Mouse (Mus musculus): ENCODE data around the gene Glrx5. TPM values are rescaled to one million over a fixed set of nuclear protein-coding genes. Genes with fewer than 3 reads are reported as not detected.

Gene Glrx5
- polyA plus RNA-seq, 1 experiment from 2014 or later, result 150 TPM

GRCm38 (mm10) chr12:105073708-105074107, 41.2 kb downstream of the Glrx5 start:
- Histone ChIP-seq H3K9me3 (replicated peaks; ENCODE audit: control insufficient read depth, low read length) (no peaks in the 10 kb centered on the region), H3K27me3 (ENCODE audit: control insufficient read depth, insufficient read depth, low read length) (no peaks in the 10 kb centered on the region), H3K9ac (ENCODE audit: low read length) (no peak overlapping the region), H3K4me3 (replicated peaks; ENCODE audit: low read length) (no peak overlapping the region), H3K4me1 (ENCODE audit: control insufficient read depth, insufficient read depth, low read length) (peaks cover 4% of the 10 kb centered on the region; the same call in 1 of the 2 replicates), H3K27ac (ENCODE audit: low read length) (no peak overlapping the region), H3K36me3 (ENCODE audit: control insufficient read depth, insufficient read depth, low read length) (no peaks in the 10 kb centered on the region), H3K4me2 (ENCODE audit: low read depth, low read length) (no peak overlapping the region)
- no peak for ATAC-seq (ENCODE audit: insufficient read depth, low FRiP score)
- WGBS, result 31% methylated on average over 9 of the region's 9 CpGs

- H3K9ac ChIP-seq (ENCODE audit: low read length), result no peak overlapping the region
- H3K4me1 ChIP-seq (ENCODE audit: control insufficient read depth, insufficient read depth, low read length), result peaks cover 4% of the 10 kb centered on the region; the same call in 1 of the 2 replicates
- H3K27ac ChIP-seq (ENCODE audit: low read length), result no peak overlapping the region
- 40% methylated on average over 7 of the region's 7 CpGs for WGBS
- H3K36me3 ChIP-seq (ENCODE audit: control insufficient read depth, insufficient read depth, low read length), result no peaks in the 10 kb centered on the region
- ATAC-seq (ENCODE audit: insufficient read depth, low FRiP score), result no peak
- H3K4me3 ChIP-seq (replicated peaks; ENCODE audit: low read length), result no peak overlapping the region
- no peaks in the 10 kb centered on the region for H3K27me3 ChIP-seq (ENCODE audit: control insufficient read depth, insufficient read depth, low read length)
- H3K9me3 ChIP-seq (replicated peaks; ENCODE audit: control insufficient read depth, low read length), result no peaks in the 10 kb centered on the region
- no peak overlapping the region for H3K4me2 ChIP-seq (ENCODE audit: low read depth, low read length)
These were observed 43.0 kb downstream of the Glrx5 start for GRCm38 (mm10) chr12:105075496-105075895.

- Histone ChIP-seq H3K27ac (ENCODE audit: low read length) (no peak overlapping the region), H3K4me3 (replicated peaks; ENCODE audit: low read length) (no peak overlapping the region), H3K27me3 (ENCODE audit: control insufficient read depth, insufficient read depth, low read length) (no peaks in the 10 kb centered on the region), H3K9ac (ENCODE audit: low read length) (no peak overlapping the region), H3K4me1 (ENCODE audit: control insufficient read depth, insufficient read depth, low read length) (peaks cover 4% of the 10 kb centered on the region; the same call in 1 of the 2 replicates), H3K4me2 (ENCODE audit: low read depth, low read length) (no peak overlapping the region), H3K36me3 (ENCODE audit: control insufficient read depth, insufficient read depth, low read length) (no peaks in the 10 kb centered on the region), H3K9me3 (replicated peaks; ENCODE audit: control insufficient read depth, low read length) (no peaks in the 10 kb centered on the region)
- ATAC-seq (ENCODE audit: insufficient read depth, low FRiP score), result no peak
- WGBS, result 77% methylated on average over 3 of the region's 3 CpGs
These were observed 44.0 kb downstream of the Glrx5 start for GRCm38 (mm10) chr12:105076511-105076910.

GRCm38 (mm10) chr12:105077232-105077631, 44.7 kb downstream of the Glrx5 start:
- Histone ChIP-seq H3K27ac (ENCODE audit: low read length) (no peak overlapping the region), H3K4me3 (replicated peaks; ENCODE audit: low read length) (no peak overlapping the region), H3K9ac (ENCODE audit: low read length) (no peak overlapping the region), H3K4me2 (ENCODE audit: low read depth, low read length) (no peak overlapping the region), H3K36me3 (ENCODE audit: control insufficient read depth, insufficient read depth, low read length) (no peaks in the 10 kb centered on the region), H3K4me1 (ENCODE audit: control insufficient read depth, insufficient read depth, low read length) (peaks cover 4% of the 10 kb centered on the region; the same call in 1 of the 2 replicates), H3K9me3 (replicated peaks; ENCODE audit: control insufficient read depth, low read length) (no peaks in the 10 kb centered on the region), H3K27me3 (ENCODE audit: control insufficient read depth, insufficient read depth, low read length) (no peaks in the 10 kb centered on the region)
- no peak for ATAC-seq (ENCODE audit: insufficient read depth, low FRiP score)
- WGBS, result 84% methylated on average over 2 of the region's 2 CpGs

GRCm38 (mm10) chr12:105084171-105084570, 51.7 kb downstream of the Glrx5 start:
- Histone ChIP-seq H3K27me3 (ENCODE audit: control insufficient read depth, insufficient read depth, low read length) (no peaks in the 10 kb centered on the region), H3K27ac (ENCODE audit: low read length) (no peak overlapping the region), H3K9ac (ENCODE audit: low read length) (no peak overlapping the region), H3K4me2 (ENCODE audit: low read depth, low read length) (no peak overlapping the region), H3K4me1 (ENCODE audit: control insufficient read depth, insufficient read depth, low read length) (no peaks in the 10 kb centered on the region), H3K9me3 (replicated peaks; ENCODE audit: control insufficient read depth, low read length) (no peaks in the 10 kb centered on the region), H3K36me3 (ENCODE audit: control insufficient read depth, insufficient read depth, low read length) (no peaks in the 10 kb centered on the region), H3K4me3 (replicated peaks; ENCODE audit: low read length) (no peak overlapping the region)
- no peak for ATAC-seq (ENCODE audit: insufficient read depth, low FRiP score)
- 61% methylated on average over 5 of the region's 5 CpGs for WGBS

- Histone ChIP-seq H3K9me3 (replicated peaks; ENCODE audit: control insufficient read depth, low read length) (no peaks in the 10 kb centered on the region), H3K27ac (ENCODE audit: low read length) (no peak overlapping the region), H3K9ac (ENCODE audit: low read length) (no peak overlapping the region), H3K36me3 (ENCODE audit: control insufficient read depth, insufficient read depth, low read length) (no peaks in the 10 kb centered on the region), H3K4me3 (replicated peaks; ENCODE audit: low read length) (no peak overlapping the region), H3K4me2 (ENCODE audit: low read depth, low read length) (no peak overlapping the region), H3K4me1 (ENCODE audit: control insufficient read depth, insufficient read depth, low read length) (no peaks in the 10 kb centered on the region), H3K27me3 (ENCODE audit: control insufficient read depth, insufficient read depth, low read length) (no peaks in the 10 kb centered on the region)
- WGBS, result 86% methylated on average over 6 of the region's 6 CpGs
- no peak for ATAC-seq (ENCODE audit: insufficient read depth, low FRiP score)
These were observed 52.3 kb downstream of the Glrx5 start for GRCm38 (mm10) chr12:105084816-105085215.

GRCm38 (mm10) chr12:105085296-105085695, 52.8 kb downstream of the Glrx5 start:
- 81% methylated on average over 12 of the region's 12 CpGs for WGBS
- Histone ChIP-seq H3K27me3 (ENCODE audit: control insufficient read depth, insufficient read depth, low read length) (no peaks in the 10 kb centered on the region), H3K9ac (ENCODE audit: low read length) (no peak overlapping the region), H3K4me1 (ENCODE audit: control insufficient read depth, insufficient read depth, low read length) (no peaks in the 10 kb centered on the region), H3K4me3 (replicated peaks; ENCODE audit: low read length) (no peak overlapping the region), H3K9me3 (replicated peaks; ENCODE audit: control insufficient read depth, low read length) (no peaks in the 10 kb centered on the region), H3K36me3 (ENCODE audit: control insufficient read depth, insufficient read depth, low read length) (no peaks in the 10 kb centered on the region), H3K4me2 (ENCODE audit: low read depth, low read length) (no peak overlapping the region), H3K27ac (ENCODE audit: low read length) (no peak overlapping the region)
- no peak for ATAC-seq (ENCODE audit: insufficient read depth, low FRiP score)

- Histone ChIP-seq H3K9ac (ENCODE audit: low read length) (no peak overlapping the region), H3K4me1 (ENCODE audit: control insufficient read depth, insufficient read depth, low read length) (no peaks in the 10 kb centered on the region), H3K9me3 (replicated peaks; ENCODE audit: control insufficient read depth, low read length) (peaks cover 3% of the 10 kb centered on the region; the same call in 1 of the 2 replicates), H3K4me3 (replicated peaks; ENCODE audit: low read length) (no peak overlapping the region), H3K27ac (ENCODE audit: low read length) (no peak overlapping the region), H3K4me2 (ENCODE audit: low read depth, low read length) (no peak overlapping the region), H3K36me3 (ENCODE audit: control insufficient read depth, insufficient read depth, low read length) (no peaks in the 10 kb centered on the region), H3K27me3 (ENCODE audit: control insufficient read depth, insufficient read depth, low read length) (no peaks in the 10 kb centered on the region)
- WGBS, result 90% methylated on average over 6 of the region's 6 CpGs
- no peak for ATAC-seq (ENCODE audit: insufficient read depth, low FRiP score)
These were observed 54.3 kb downstream of the Glrx5 start for GRCm38 (mm10) chr12:105086781-105087180.

GRCm38 (mm10) chr12:105087353-105087752, 54.9 kb downstream of the Glrx5 start:
- ATAC-seq (ENCODE audit: insufficient read depth, low FRiP score), result no peak
- no peaks in the 10 kb centered on the region for H3K27me3 ChIP-seq (ENCODE audit: control insufficient read depth, insufficient read depth, low read length)
- H3K4me3 ChIP-seq (replicated peaks; ENCODE audit: low read length), result no peak overlapping the region
- no peaks in the 10 kb centered on the region for H3K36me3 ChIP-seq (ENCODE audit: control insufficient read depth, insufficient read depth, low read length)
- 84% methylated on average over 3 of the region's 3 CpGs for WGBS
- no peak overlapping the region for H3K9ac ChIP-seq (ENCODE audit: low read length)
- peaks cover 5% of the 10 kb centered on the region; the same call in 1 of the 2 replicates for H3K9me3 ChIP-seq (replicated peaks; ENCODE audit: control insufficient read depth, low read length)
- H3K4me2 ChIP-seq (ENCODE audit: low read depth, low read length), result no peak overlapping the region
- no peaks in the 10 kb centered on the region for H3K4me1 ChIP-seq (ENCODE audit: control insufficient read depth, insufficient read depth, low read length)
- H3K27ac ChIP-seq (ENCODE audit: low read length), result no peak overlapping the region

- H3K9me3 ChIP-seq (replicated peaks; ENCODE audit: control insufficient read depth, low read length), result peaks cover 5% of the 10 kb centered on the region; the same call in 1 of the 2 replicates
- no peak overlapping the region for H3K4me2 ChIP-seq (ENCODE audit: low read depth, low read length)
- H3K9ac ChIP-seq (ENCODE audit: low read length), result no peak overlapping the region
- no peaks in the 10 kb centered on the region for H3K36me3 ChIP-seq (ENCODE audit: control insufficient read depth, insufficient read depth, low read length)
- H3K4me3 ChIP-seq (replicated peaks; ENCODE audit: low read length), result no peak overlapping the region
- ATAC-seq (ENCODE audit: insufficient read depth, low FRiP score), result no peak
- no peaks in the 10 kb centered on the region for H3K27me3 ChIP-seq (ENCODE audit: control insufficient read depth, insufficient read depth, low read length)
- no peaks in the 10 kb centered on the region for H3K4me1 ChIP-seq (ENCODE audit: control insufficient read depth, insufficient read depth, low read length)
- WGBS, result 85% methylated on average over 5 of the region's 5 CpGs
- no peak overlapping the region for H3K27ac ChIP-seq (ENCODE audit: low read length)
These were observed 56.7 kb downstream of the Glrx5 start for GRCm38 (mm10) chr12:105089231-105089630.
